Mouse (Mus musculus): ENCODE data around the gene Lmx1a.

DNA sequence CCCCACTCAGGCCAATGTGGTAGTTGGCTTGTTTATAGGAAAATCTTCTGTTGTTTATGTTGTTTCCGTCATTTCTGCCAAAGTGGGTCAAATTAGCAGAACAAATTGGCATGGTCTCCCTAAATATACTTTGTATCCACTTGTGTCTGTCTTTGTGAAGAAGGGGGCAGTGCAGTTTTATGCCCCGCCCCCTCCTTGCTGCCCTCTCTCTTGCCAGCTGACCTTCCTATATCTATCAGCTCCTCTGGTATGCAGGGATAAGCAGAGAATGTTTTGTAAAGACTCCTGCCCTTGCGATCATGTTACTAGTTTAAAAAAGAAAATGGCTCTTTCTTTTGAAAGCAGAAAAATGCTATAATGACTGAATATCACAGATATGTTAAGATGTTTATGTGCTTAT lies 101.7 kb downstream of the Lmx1a start:
- TF ChIP-seq GATA1 (IDR thresholded peaks at IDR 0.05; ENCODE audit: low read length) (no peak), TAL1 (IDR thresholded peaks at IDR 0.05; ENCODE audit: low read length) (no peak)
